Mouse (Mus musculus): ENCODE measurements around the gene Slc34a3. TPM values are rescaled to one million over a fixed set of nuclear protein-coding genes. Genes with fewer than 3 reads are reported as not detected.

The Slc34a3 gene
- polyA plus RNA-seq, 1 experiment, result 0.92 TPM

- no peak overlapping the region for H3K4me3 ChIP-seq (replicated peaks; ENCODE audit: insufficient read depth, low read depth, low read length)
- TF ChIP-seq CTCF (IDR thresholded peaks at IDR 0.05; ENCODE audit: borderline replicate concordance, insufficient read depth, low read depth, low read length), result no peak
- TF ChIP-seq POLR2A (IDR thresholded peaks at IDR 0.05; ENCODE audit: borderline replicate concordance, insufficient read depth, low read length), result no peak
- no peak for DNase-seq
- no peaks in the 10 kb centered on the region for H3K27me3 ChIP-seq (ENCODE audit: control insufficient read depth, insufficient read depth, low read length)
- no peak overlapping the region for H3K27ac ChIP-seq (ENCODE audit: insufficient read depth, low read length)
- H3K4me1 ChIP-seq (ENCODE audit: control insufficient read depth, insufficient read depth, low read length), result no peaks in the 10 kb centered on the region; the same call in 1 of the 2 replicates
- WGBS, result 52% methylated on average over 4 of the region's 4 CpGs
These were observed 30.4 kb downstream of the Slc34a3 start for GRCm38 (mm10) chr2:25203631-25204214.

- Histone ChIP-seq H3K27ac (ENCODE audit: insufficient read depth, low read length) (no peak overlapping the region), H3K4me3 (replicated peaks; ENCODE audit: insufficient read depth, low read depth, low read length) (no peak overlapping the region), H3K27me3 (ENCODE audit: control insufficient read depth, insufficient read depth, low read length) (no peaks in the 10 kb centered on the region), H3K4me1 (ENCODE audit: control insufficient read depth, insufficient read depth, low read length) (no peaks in the 10 kb centered on the region)
- DNase-seq, result no peak
- WGBS, result 93% methylated on average over 2 of the region's 2 CpGs
- TF ChIP-seq CTCF (IDR thresholded peaks at IDR 0.05; ENCODE audit: borderline replicate concordance, insufficient read depth, low read depth, low read length), result no peak
- TF ChIP-seq POLR2A (IDR thresholded peaks at IDR 0.05; ENCODE audit: borderline replicate concordance, insufficient read depth, low read length), result no peak
These were observed 33.5 kb downstream of the Slc34a3 start for GRCm38 (mm10) chr2:25200631-25201030.

GRCm38 (mm10) chr2:25197946-25198345 lies 36.2 kb downstream of the Slc34a3 start:
- no peaks in the 10 kb centered on the region for H3K27me3 ChIP-seq (ENCODE audit: control insufficient read depth, insufficient read depth, low read length)
- DNase-seq, result no peak
- H3K4me3 ChIP-seq (replicated peaks; ENCODE audit: insufficient read depth, low read depth, low read length), result no peak overlapping the region
- no peak overlapping the region for H3K27ac ChIP-seq (ENCODE audit: insufficient read depth, low read length)
- H3K4me1 ChIP-seq (ENCODE audit: control insufficient read depth, insufficient read depth, low read length), result peaks cover 3% of the 10 kb centered on the region; the same call in 1 of the 2 replicates
- no peak for TF ChIP-seq POLR2A (IDR thresholded peaks at IDR 0.05; ENCODE audit: borderline replicate concordance, insufficient read depth, low read length)
- no peak for TF ChIP-seq CTCF (IDR thresholded peaks at IDR 0.05; ENCODE audit: borderline replicate concordance, insufficient read depth, low read depth, low read length)

GRCm38 (mm10) chr2:25197191-25197590 lies 37.0 kb downstream of the Slc34a3 start:
- no peak for DNase-seq
- no peak for TF ChIP-seq POLR2A (IDR thresholded peaks at IDR 0.05; ENCODE audit: borderline replicate concordance, insufficient read depth, low read length)
- no peak for TF ChIP-seq CTCF (IDR thresholded peaks at IDR 0.05; ENCODE audit: borderline replicate concordance, insufficient read depth, low read depth, low read length)
- peaks cover 3% of the 10 kb centered on the region; the same call in 1 of the 2 replicates for H3K4me1 ChIP-seq (ENCODE audit: control insufficient read depth, insufficient read depth, low read length)
- 37% methylated on average over 2 of the region's 2 CpGs for WGBS
- H3K4me3 ChIP-seq (replicated peaks; ENCODE audit: insufficient read depth, low read depth, low read length), result no peak overlapping the region
- H3K27ac ChIP-seq (ENCODE audit: insufficient read depth, low read length), result no peak overlapping the region
- no peaks in the 10 kb centered on the region for H3K27me3 ChIP-seq (ENCODE audit: control insufficient read depth, insufficient read depth, low read length)

GRCm38 (mm10) chr2:25196172-25196954 lies 37.8 kb downstream of the Slc34a3 start, which contains the start of gene Tor4a:
TSS of gene Tor4a (minus strand) at chr2:25196886.
- Histone ChIP-seq H3K4me3 (replicated peaks; ENCODE audit: insufficient read depth, low read depth, low read length) (no peak within 1 kb of the TSS), H3K27me3 (ENCODE audit: control insufficient read depth, insufficient read depth, low read length) (no peaks in the 10 kb centered on the region), H3K4me1 (ENCODE audit: control insufficient read depth, insufficient read depth, low read length) (peaks cover 3% of the 10 kb centered on the region; the same call in 1 of the 2 replicates), H3K27ac (ENCODE audit: insufficient read depth, low read length) (no peak within 1 kb of the TSS)
- no peak for DNase-seq
- 27% methylated on average over 8 of the region's 8 CpGs for WGBS
- TF ChIP-seq POLR2A (IDR thresholded peaks at IDR 0.05; ENCODE audit: borderline replicate concordance, insufficient read depth, low read length) (no peak), CTCF (IDR thresholded peaks at IDR 0.05; ENCODE audit: borderline replicate concordance, insufficient read depth, low read depth, low read length) (no peak)

- H3K4me1 ChIP-seq (ENCODE audit: control insufficient read depth, insufficient read depth, low read length), result peaks cover 3% of the 10 kb centered on the region; the same call in 1 of the 2 replicates
- TF ChIP-seq POLR2A (IDR thresholded peaks at IDR 0.05; ENCODE audit: borderline replicate concordance, insufficient read depth, low read length) (no peak), CTCF (IDR thresholded peaks at IDR 0.05; ENCODE audit: borderline replicate concordance, insufficient read depth, low read depth, low read length) (no peak)
- no peaks in the 10 kb centered on the region for H3K27me3 ChIP-seq (ENCODE audit: control insufficient read depth, insufficient read depth, low read length)
- 28% methylated on average over 55 of the region's 55 CpGs for WGBS
- no peak for DNase-seq
- no peak overlapping the region for H3K4me3 ChIP-seq (replicated peaks; ENCODE audit: insufficient read depth, low read depth, low read length)
- no peak overlapping the region for H3K27ac ChIP-seq (ENCODE audit: insufficient read depth, low read length)
These were observed 38.7 kb downstream of the Slc34a3 start for GRCm38 (mm10) chr2:25195211-25196156.

- DNase-seq, result no peak
- Histone ChIP-seq H3K27me3 (ENCODE audit: control insufficient read depth, insufficient read depth, low read length) (no peaks in the 10 kb centered on the region), H3K4me3 (replicated peaks; ENCODE audit: insufficient read depth, low read depth, low read length) (no peak overlapping the region), H3K4me1 (ENCODE audit: control insufficient read depth, insufficient read depth, low read length) (peaks cover 3% of the 10 kb centered on the region; the same call in 1 of the 2 replicates), H3K27ac (ENCODE audit: insufficient read depth, low read length) (no peak overlapping the region)
- 83% methylated on average over 17 of the region's 17 CpGs for WGBS
- TF ChIP-seq CTCF (IDR thresholded peaks at IDR 0.05; ENCODE audit: borderline replicate concordance, insufficient read depth, low read depth, low read length) (no peak), POLR2A (IDR thresholded peaks at IDR 0.05; ENCODE audit: borderline replicate concordance, insufficient read depth, low read length) (no peak)
These were observed 39.5 kb downstream of the Slc34a3 start for GRCm38 (mm10) chr2:25194486-25195171.
